Mouse (Mus musculus): ENCODE results near the gene Slc30a1.
A peak's percentile ranks its signal among the peaks of the same experiment; 100 is the strongest.

The Slc30a1 gene

DNA sequence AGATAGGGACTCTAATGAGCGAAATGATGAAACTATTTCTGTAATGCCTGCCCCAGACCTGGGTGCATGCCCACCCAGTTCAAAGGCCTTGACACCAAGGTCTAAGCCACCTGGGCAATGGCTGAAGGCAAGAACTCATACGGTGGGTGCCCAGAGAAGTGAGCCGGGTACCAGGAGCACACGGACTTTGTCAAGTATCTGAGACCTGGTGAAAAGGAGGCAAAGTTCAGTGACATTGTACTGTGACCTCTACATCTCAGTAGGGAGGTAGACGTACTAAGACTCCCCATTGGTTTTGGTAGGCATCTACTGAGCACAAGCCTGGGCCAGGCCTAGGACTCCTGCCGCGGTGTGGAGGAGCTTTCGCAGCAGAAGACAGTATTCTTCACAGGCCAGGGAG is 38.8 kb downstream of the Slc30a1 start:
- DNase-seq (ENCODE audit: low spot score), result no peak

- no peak for DNase-seq (ENCODE audit: low spot score)
Measured at GRCm38 (mm10) chr1:191945756-191946155, 39.2 kb downstream of the Slc30a1 start.

DNA sequence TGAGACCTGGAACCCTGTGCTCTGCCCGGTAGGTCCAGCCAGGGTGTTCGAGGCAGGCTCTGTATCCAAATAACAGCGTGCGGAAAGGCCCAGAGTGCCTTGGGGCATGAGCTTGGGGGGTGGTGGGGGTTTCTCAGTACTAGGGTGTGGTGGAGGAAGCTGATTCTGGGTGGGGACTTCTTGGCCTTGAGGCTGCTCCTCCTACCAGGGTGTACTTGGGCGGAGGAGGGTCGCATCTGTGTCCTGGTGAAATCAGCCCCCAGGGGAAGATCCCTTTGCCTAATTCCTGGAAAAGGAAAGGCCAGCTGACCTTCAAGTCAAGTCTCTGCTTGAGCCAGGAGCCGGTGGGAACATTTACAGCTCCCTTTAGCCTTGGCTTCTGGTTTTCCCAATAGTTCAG is 39.7 kb downstream of the Slc30a1 start:
- no peak for DNase-seq (ENCODE audit: low spot score)

- DNase-seq (ENCODE audit: low spot score), result no peak
Measured at GRCm38 (mm10) chr1:191946835-191947234, 40.3 kb downstream of the Slc30a1 start.

GRCm38 (mm10) chr1:191947796-191948195 is 41.2 kb downstream of the Slc30a1 start:
- peak; percentile 22 for DNase-seq (ENCODE audit: low spot score)

DNA sequence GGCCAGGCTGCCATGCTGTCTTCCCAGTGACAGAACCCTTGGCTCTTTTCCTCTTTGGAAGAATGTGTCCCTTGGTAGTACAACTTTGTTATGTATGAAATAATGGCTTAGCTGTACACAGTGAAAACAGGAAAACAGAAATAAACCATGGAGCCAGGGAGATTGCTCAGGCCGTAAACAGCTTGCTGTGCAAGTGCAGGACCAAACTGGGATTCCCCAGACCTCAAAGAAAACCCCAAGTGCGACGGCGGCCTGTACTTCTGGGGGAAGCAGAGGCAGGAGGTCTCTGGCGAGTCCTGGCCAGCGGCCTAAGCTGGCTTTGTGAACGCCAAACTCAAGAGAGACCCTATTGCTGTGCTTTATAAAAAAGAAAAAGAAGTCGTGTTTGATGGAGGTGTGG is 42.0 kb downstream of the Slc30a1 start:
- DNase-seq (ENCODE audit: low spot score), result no peak

GRCm38 (mm10) chr1:191950611-191951010 is 44.0 kb downstream of the Slc30a1 start:
- no peak for DNase-seq (ENCODE audit: low spot score)

DNA sequence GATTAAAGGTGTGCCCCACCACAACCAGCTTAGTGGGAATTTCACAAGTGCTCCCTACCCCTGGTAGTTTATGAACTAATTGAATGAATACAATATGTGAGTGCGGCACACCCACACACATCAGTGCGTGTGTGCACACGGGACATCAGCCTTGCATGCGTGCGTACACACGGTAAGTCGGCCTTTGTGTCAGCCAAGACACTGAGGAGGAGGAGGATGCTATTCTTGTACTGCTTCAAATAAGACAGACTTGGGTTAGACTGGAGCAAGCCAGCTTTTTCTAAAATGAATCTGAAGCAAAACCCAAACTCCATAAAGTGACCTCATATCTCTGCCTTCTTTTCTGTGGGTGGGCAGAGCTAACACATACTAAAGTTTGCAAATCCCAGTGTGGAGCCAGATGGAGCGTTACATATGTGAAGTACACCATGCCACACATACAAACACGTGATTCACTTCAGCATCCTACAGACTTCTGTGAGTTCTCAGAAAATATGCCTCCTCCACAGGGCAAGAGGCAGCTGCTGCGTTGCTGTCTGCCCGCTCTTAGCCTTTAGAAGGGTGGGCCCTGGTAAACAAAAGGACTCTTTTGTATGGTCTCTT is 46.3 kb downstream of the Slc30a1 start:
- DNase-seq (ENCODE audit: low spot score), result no peak

DNA sequence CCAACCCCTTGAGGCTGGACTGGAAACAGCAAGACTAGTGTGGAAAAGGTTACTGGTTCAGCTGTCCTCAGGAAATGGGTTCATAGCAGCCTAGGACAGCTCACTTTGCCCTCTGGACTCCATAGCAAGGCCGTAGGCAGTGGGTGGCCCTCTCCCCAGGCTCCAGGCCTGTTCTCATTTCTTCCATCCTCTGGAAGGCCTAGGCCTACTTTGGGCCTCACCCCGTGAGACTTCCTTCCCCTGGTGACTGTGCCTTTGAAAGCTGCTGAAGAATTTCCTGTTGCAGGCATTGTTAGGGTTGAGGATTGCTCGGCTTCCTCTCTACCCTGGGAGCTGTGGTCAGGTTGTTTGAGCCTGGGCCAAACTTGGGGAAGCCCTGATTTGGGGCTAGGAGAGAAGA is 48.5 kb downstream of the Slc30a1 start:
- DNase-seq (ENCODE audit: low spot score), result no peak

- no peak for DNase-seq (ENCODE audit: low spot score)
Measured at GRCm38 (mm10) chr1:191956261-191956660, 49.7 kb downstream of the Slc30a1 start.

GRCm38 (mm10) chr1:191956871-191957270 is 50.3 kb downstream of the Slc30a1 start:
- DNase-seq (ENCODE audit: low spot score), result no peak

GRCm38 (mm10) chr1:191957321-191957720 is 50.8 kb downstream of the Slc30a1 start:
- no peak for DNase-seq (ENCODE audit: low spot score)

GRCm38 (mm10) chr1:191960946-191961345 is 54.4 kb downstream of the Slc30a1 start:
- no peak for DNase-seq (ENCODE audit: low spot score)
